Mouse (Mus musculus): Measurements from ENCODE around the gene Npas2.

DNA sequence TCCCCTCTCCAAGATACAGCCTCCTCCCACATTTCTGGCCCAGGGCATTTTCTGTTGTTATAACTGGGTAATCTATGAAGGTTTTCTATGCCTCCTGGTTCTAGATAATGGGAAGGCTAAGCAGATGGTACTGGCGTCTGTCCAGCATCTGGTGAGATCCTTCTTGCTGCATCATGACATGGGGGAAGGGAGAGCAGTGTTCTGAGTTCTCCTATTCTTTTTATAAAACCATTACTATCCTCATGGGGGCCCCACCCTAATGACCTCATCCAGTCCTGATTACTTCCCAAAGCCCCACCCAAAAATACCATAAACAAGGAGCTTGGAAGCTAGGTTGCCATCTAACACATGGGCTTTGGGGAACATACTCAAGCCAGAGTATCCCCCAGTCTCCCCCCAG, 155.5 kb downstream of the Npas2 start:
- TF ChIP-seq POLR2A (IDR thresholded peaks at IDR 0.05; ENCODE audit: borderline replicate concordance, control insufficient read depth, low read depth, low read length) = no peak
- TF ChIP-seq CTCF (IDR thresholded peaks at IDR 0.05; ENCODE audit: control insufficient read depth, insufficient read depth, low read length) = no peak

Data from bone marrow, adult 2 months (tissue).